In the genomic region with DNA sequence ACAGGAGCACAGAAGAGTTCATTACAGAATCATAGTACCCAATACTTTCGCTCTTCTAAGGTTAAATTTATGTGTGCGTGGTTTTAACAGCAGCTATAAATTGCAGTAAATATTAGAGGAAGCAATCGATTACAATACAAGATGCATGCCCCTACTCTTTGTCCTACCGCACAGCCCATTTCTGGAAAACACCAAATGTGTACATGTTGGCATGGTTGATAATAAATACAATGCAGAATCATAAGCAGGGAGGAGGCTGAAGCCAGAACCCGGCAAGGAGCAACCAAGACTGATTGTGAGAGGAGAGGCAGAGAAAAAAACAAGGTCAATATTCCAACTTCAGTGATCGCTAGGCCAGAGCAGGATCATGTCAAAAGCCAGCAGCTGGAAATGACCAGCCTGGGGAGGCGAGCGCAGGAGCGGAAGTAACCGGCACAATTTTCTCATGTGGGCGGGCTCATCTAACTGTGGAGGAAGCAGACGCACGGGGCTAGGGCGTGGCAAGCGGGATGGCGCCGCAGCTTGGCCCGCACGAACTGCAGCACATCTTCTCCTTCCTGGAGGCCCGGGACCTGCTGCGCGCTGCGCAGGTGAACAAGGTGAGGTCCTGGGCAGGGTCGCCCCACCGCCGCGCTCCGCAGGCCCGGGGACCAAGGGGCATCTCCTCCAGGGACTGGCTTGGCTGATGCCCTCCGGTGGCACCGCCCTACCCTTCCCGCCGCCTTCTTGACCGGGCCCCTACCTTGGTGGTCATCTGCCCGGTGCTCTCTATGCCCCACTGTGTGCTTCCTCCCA, we compare ENCODE assay signal across 7 mouse cellular contexts. TPM values are rescaled to one million over a fixed set of nuclear protein-coding genes. Genes with fewer than 3 reads are reported as not detected.
DNase-seq lines count a peak whose midpoint lies in the region; ATAC-seq lines count a peak whose summit lies in the region.

A gene (plus strand): TSS at position 476 of the 795 bp plus-strand sequence.

- H3K9me3 ChIP-seq in intestine, embryonic 16.5 days (ENCODE audit: control insufficient read depth, low read length) = no peaks in the 10 kb centered on the region
- no peaks in the 10 kb centered on the region for H3K9me3 ChIP-seq in midbrain, embryonic 11.5 days (ENCODE audit: control insufficient read depth, low read length)

- no peaks in the 10 kb centered on the region; the same call in 1 of the 2 replicates for H3K4me1 ChIP-seq in intestine, embryonic 16.5 days (ENCODE audit: control insufficient read depth, insufficient read depth, low read length)
- H3K4me1 ChIP-seq in midbrain, embryonic 11.5 days (ENCODE audit: control insufficient read depth, insufficient read depth, low read length) = peaks cover 3% of the 10 kb centered on the region; the same call in 1 of the 2 replicates

- H3K27me3 ChIP-seq in intestine, embryonic 16.5 days (replicated peaks; ENCODE audit: control insufficient read depth, insufficient read depth, low read length) = no peaks in the 10 kb centered on the region
- H3K27me3 ChIP-seq in midbrain, embryonic 11.5 days (ENCODE audit: control insufficient read depth, insufficient read depth, low read length) = no peaks in the 10 kb centered on the region

- ATAC-seq in intestine, embryonic 16.5 days = peak; percentile 97
- peak; percentile 98 for ATAC-seq in midbrain, embryonic 11.5 days (ENCODE audit: low FRiP score)

- peak within 1 kb of the TSS; percentile 74 for H3K4me2 ChIP-seq in intestine, embryonic 16.5 days (ENCODE audit: low read depth, low read length)
- H3K4me2 ChIP-seq in midbrain, embryonic 11.5 days = peak within 1 kb of the TSS; percentile 62

- intact Hi-C loops in left cerebral cortex, postnatal 36 days (cut with DNase I) = no loop called here

- WGBS in intestine, embryonic 16.5 days = 12% methylated on average over 30 of the region's 35 CpGs
- 13% methylated on average over 35 of the region's 35 CpGs for WGBS in midbrain, embryonic 11.5 days

- peak; percentile 62 to 70 for DNase-seq in adrenal gland, adult 18-20 months (ENCODE audit: low spot score in 2 of 2)
- peak; percentile 89 for DNase-seq in embryo, embryonic 10.5 days (ENCODE audit: low spot score)
- peak; percentile 48 to 79 for DNase-seq in gastrocnemius, postnatal 4 days (ENCODE audit: low spot score in 2 of 2)
- DNase-seq in left cerebral cortex, postnatal 36 days (ENCODE audit: low spot score in 2 of 2) = peak; percentile 80 to 82
- DNase-seq in midbrain, embryonic 11.5 days (ENCODE audit: low spot score, missing footprints) = peak; percentile 94
- peak; percentile 38 for DNase-seq in skeletal muscle tissue, adult 2 months (ENCODE audit: low read depth, low spot score)

- peaks cover 3% of the 10 kb centered on the region; the same call in 1 of the 2 replicates for H3K36me3 ChIP-seq in intestine, embryonic 16.5 days (ENCODE audit: control insufficient read depth, insufficient read depth, low read length)
- no peaks in the 10 kb centered on the region; the same call in 1 of the 2 replicates for H3K36me3 ChIP-seq in midbrain, embryonic 11.5 days (ENCODE audit: control insufficient read depth, insufficient read depth, low read length)

- H3K4me3 ChIP-seq in intestine, embryonic 16.5 days (ENCODE audit: low read length) = peak within 1 kb of the TSS; percentile 82
- H3K4me3 ChIP-seq in midbrain, embryonic 11.5 days (ENCODE audit: low read depth, low read length) = peak within 1 kb of the TSS; percentile 75

- H3K27ac ChIP-seq in intestine, embryonic 16.5 days (ENCODE audit: low read length) = peak within 1 kb of the TSS; percentile 39; the same call in 1 of the 2 replicates
- peak within 1 kb of the TSS; percentile 40; the same call in 1 of the 2 replicates for H3K27ac ChIP-seq in midbrain, embryonic 11.5 days (ENCODE audit: low read depth, low read length)

- H3K9ac ChIP-seq in intestine, embryonic 16.5 days (ENCODE audit: low read depth, low read length) = peak within 1 kb of the TSS; percentile 87
- H3K9ac ChIP-seq in midbrain, embryonic 11.5 days (ENCODE audit: low read length) = peak within 1 kb of the TSS; percentile 85

RNA-seq across cellular contexts. Expression of the gene that starts here (rescaled TPM):
- 10 to 100 TPM; 10.3 to 13.7 TPM for total RNA-seq in adrenal gland, adult 18-20 months (2021)
- 10 to 100 TPM; 16.1 to 19.5 TPM for total RNA-seq in gastrocnemius, postnatal 4 days (2021)
- 22.0 and 22.9 TPM in 2 replicates for polyA plus RNA-seq in intestine, embryonic 16.5 days (2015; fragmentation: Nextera tagmentation; extraction: Ambion mirVana)
- total RNA-seq in left cerebral cortex, postnatal 36 days (2021) = 10 to 100 TPM; 12.3 to 15.1 TPM
- 30.7 and 33.5 TPM in 2 replicates for polyA plus RNA-seq in midbrain, embryonic 11.5 days (2014; fragmentation: Nextera tagmentation; extraction: Ambion mirVana)

Comparison
In these comparisons a context has a peak if more than half of its experiments do, and no peak if none do; other contexts are left out.
1. Peak in every context shown above with its lines: DNase-seq, ATAC-seq, H3K4me3 ChIP-seq and H3K27ac ChIP-seq.
2. DNase-seq: peak in every context shown above with its lines; median percentile 94 in midbrain, embryonic 11.5 days; 89 in embryo, embryonic 10.5 days; 81 in left cerebral cortex, postnatal 36 days; 66 in adrenal gland, adult 18-20 months; 64 in gastrocnemius, postnatal 4 days; 38 in skeletal muscle tissue, adult 2 months.